Mouse (Mus musculus): Measurements from ENCODE around the gene Thsd7b.

- TF ChIP-seq POLR2A (IDR thresholded peaks at IDR 0.05; ENCODE audit: borderline replicate concordance, low read depth, low read length) (no peak), CTCF (IDR thresholded peaks at IDR 0.05; ENCODE audit: low read depth, low read length) (no peak)
Observed at GRCm38 (mm10) chr1:129826927-129827326, 553.8 kb downstream of the Thsd7b start.
